Mouse (Mus musculus) ZHBTc4 (cell line): ENCODE results near the gene Ssbp2.

Experiments used
- DNase-seq: peaks from one replicate; pipeline ENCODE4 v3.0.0-alpha.2; 2011; ENCODE audit warnings: low read depth, low spot score

The Ssbp2 gene

GRCm38 (mm10) chr13:91459896-91460620 is at the start of gene Ssbp2:
TSS of gene Ssbp2 (plus strand) at chr13:91460283.
- no peak for DNase-seq

DNA sequence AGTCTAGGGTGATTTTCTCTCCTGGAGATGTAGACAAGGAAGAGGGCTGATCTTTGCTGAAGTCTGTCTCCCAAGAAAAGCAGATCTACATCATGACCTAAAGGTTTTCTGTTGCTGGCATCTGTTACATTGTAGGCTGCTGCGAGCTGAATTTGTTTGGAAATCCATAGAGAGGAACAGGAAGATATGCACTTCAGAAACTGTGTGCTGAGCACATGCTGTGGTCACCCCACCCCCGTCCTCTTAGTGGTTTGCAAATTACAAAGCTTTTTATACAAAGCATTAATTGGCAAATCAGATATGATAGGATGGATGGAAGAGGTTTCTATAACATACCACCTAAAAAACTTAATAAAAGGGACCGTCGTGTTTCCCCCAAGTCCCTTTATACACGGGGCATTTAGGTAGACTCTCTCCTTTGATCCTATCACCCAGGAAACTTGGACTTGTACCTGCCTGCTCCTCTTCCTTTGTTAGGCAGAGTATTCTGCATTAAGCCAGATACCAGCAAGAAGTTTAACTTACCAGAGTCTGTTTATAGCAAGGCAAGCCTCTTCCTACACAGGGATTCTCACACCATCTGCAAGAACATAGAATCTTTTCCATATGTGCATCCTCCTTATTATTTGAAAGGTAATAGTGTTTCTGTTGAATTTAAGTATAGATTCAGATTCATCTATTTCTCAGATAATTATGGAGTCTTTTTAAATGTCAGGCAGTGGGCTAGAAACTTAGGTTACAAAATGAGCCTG is 46.2 kb upstream of the Ssbp2 start:
- DNase-seq, result no peak

GRCm38 (mm10) chr13:91415896-91416295 is 44.2 kb upstream of the Ssbp2 start:
- DNase-seq, result no peak

DNA sequence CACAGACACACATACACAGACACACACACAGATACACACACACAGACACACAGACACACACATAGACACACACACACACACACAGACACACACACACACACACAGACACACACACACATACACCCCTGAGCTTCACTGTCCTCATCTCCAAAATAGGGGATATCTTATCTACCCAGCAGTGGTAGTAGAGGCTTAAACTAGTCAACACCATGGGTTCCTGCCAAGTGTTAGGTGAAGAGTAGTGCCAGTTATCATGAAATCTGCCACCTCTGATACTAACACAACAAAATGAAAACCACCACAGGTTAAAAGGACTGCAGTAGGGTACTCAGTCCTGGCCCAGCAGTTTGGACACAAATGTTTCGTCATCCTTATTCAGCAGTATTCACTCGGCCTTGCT is 43.4 kb upstream of the Ssbp2 start:
- DNase-seq, result no peak

DNA sequence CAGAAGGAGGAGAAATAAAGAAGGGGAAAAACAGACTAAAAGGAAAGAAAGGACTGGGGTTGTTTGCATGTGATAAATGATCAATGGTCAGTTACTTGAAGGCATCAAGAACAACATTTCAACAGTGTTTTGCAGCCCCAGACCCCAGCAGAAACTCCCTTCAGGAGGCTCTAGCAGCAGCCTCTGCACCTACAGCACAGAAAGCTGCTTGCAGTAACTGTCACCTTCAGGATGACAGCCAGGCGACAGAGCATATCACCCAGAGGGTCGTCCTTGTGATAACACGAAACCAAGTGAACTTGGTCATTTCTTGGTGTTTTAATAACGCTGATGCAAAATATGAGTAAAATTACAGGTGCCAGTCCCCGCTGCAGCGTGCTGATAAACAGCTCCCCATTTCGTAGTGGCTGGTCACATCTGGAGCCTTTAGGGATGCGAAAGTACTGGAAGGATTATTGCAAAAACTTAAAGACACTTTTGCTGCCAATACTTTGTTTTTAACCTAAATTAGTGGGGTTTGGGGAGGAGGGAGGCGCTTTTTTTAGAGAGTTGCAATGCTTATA is 38.6 kb upstream of the Ssbp2 start:
- DNase-seq, result no peak

DNA sequence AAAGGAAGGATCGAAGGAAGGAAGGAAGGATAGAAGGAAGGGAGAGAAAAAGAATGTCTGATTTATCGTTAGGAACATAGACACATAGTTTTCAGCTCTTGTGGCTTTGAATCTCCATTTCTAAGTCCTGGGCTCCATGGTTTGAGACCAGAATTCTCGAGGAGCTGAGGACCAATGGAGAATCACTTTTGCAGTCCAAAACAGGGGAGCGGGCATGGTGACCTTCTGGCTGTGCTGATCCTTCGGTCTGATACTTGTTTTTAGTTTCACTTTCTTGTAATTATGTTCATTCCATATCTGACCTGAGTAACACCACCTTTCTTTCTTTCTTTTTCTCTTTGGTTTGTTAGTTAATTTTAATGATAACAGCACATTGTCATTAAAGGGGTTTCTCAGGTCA is 29.2 kb upstream of the Ssbp2 start:
- no peak for DNase-seq

GRCm38 (mm10) chr13:91431392-91432355 is 28.4 kb upstream of the Ssbp2 start:
- DNase-seq, result no peak

- no peak for DNase-seq
Observed at GRCm38 (mm10) chr13:91433021-91433420, 27.1 kb upstream of the Ssbp2 start.

GRCm38 (mm10) chr13:91437931-91438330 is 22.2 kb upstream of the Ssbp2 start:
- peak; percentile 60 for DNase-seq

- no peak for DNase-seq
Observed at GRCm38 (mm10) chr13:91441476-91441875, 18.6 kb upstream of the Ssbp2 start.

DNA sequence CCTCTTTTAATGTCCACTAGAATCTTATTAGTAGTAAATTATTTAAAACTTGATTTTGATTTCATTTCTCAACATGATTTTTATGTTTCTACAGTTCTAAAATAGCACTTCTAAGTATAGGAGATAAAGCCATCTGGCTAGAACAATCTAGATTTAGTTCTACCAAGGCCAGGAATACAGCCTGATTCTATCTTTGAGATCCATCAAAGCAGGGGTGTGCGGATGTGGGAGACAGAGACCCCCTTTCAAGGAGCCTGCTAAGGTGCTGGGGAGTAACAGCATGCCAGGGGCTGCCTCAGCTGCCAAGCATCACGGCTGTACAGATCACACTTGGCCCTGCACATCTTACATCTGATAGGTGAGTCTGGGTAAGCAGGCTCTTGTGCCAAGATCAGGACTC is 13.4 kb upstream of the Ssbp2 start:
- DNase-seq, result no peak

GRCm38 (mm10) chr13:91448936-91449335 is 11.1 kb upstream of the Ssbp2 start:
- DNase-seq, result no peak

DNA sequence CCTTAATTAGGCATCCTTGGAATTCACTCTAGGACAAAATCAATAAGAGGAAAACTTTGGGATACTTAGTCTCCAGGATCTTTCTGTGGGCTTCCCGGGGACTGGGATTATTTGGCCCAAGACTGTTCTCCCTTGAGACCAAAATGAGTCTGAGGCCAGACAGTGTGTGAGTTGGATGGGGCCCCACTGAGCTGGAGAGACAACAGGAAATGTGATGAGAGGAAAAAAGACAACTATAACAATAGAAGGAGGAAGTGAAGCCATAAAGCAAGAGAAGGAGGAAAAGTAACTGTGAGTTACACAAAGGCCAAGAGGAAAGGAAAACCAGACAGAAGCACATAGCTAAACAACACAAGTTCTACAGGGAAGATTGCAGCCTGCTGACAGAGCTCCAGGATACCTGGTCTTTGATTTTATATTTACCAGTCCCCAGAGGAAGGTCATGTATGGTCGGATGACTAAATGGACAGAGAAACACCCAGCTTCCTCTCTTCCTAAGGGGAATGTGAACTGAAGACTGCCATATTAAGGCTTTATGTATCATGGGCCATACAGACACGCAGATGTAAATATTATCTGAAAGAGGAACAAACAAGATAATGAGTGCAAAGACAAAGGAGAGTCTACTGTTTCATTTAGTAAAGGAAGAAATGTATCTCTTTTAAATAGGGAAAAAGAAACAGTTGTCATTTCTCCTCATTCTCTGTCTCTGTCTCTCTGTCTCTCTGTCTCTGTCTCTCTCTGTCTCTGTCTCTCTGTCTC is 8.5 kb upstream of the Ssbp2 start:
- no peak for DNase-seq

DNA sequence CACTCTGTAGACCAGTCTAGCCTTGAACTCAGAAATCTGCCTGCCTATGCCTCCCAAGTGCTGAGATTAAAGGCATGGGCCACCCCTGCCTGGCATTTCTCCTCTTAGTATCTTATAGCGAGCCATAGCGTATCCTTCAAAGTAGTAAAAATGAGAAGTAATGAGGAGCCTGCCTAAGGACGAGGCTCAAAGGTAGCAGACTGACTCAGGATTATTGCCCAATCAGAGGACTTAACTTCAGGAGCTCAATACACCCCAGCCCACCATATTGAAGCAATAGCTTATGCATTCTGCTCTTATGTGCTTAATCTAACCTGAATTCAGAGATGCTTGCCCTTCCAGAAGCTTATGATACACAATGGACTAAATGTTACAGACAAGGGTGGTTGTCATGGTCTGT is 7.8 kb upstream of the Ssbp2 start:
- DNase-seq, result no peak

GRCm38 (mm10) chr13:91453236-91453635 is 6.8 kb upstream of the Ssbp2 start:
- DNase-seq, result no peak

DNA sequence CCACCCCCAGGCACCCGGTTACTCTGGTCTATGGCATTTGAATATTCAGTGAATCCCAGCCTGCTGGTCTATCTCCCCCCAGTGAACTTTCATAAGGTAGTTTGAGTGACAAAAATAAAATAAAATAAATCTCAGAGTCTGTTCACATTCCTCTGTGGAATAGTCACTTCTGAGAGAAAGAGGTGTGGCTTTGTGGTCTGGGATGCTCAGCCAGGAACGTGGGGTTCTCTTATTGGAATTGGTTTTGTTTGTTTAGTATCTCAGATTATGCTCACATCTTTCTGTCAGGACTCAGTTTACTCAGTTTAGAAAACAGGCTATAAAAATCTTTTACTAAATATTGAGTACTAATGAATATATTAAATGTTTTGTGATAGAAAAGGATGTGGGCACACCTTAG is 4.0 kb upstream of the Ssbp2 start:
- no peak for DNase-seq

DNA sequence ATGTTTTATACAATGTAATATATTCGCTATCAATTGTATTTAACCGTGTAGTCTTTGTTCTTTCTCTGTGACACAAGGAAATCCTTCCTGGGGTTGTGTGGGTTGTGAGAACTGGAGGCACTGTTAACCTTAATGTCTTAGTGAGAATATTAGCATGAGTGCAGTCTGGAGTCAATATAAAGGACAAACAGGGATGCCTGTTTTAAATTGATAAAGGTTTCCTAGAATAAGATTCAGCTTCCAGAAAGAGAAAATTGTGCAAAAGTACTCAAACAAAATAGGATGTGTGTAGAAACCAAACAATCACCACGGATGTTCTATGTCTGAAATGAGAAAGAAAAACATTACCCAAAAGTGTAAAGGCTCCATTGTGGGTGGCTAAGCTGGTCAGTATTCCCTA is 3.3 kb upstream of the Ssbp2 start:
- no peak for DNase-seq

GRCm38 (mm10) chr13:91457974-91458373 is 2.1 kb upstream of the Ssbp2 start:
- DNase-seq, result no peak

- DNase-seq, result no peak
Observed at GRCm38 (mm10) chr13:91459489-91459888, 594 bp upstream of the Ssbp2 start.

GRCm38 (mm10) chr13:91460621-91461284 is 670 bp downstream of the Ssbp2 start:
- peak; percentile 98 for DNase-seq
